Mouse (Mus musculus): Measurements from ENCODE around the gene Armc8.

Armc8 gene

DNA sequence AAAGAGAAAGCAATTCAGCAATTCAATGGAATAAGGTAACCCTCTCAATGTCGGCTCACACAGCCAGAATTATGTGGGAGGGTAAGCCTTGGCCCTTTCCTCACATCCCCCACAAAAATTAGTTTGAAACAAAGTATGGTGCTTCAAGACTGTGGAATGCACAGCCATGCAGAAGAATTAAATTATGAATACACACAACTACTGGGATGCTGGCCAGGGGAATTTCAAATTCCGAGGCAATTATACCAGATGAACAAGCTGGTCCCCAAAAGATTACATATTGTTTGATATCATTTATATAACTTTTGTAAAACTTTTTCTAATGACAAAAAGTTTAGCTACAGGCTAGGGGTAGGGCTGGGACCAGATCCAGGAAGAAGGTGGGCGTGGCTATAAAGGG lies 121.4 kb downstream of the Armc8 start:
- no peak for DNase-seq (ENCODE audit: low spot score in 2 of 2)

DNA sequence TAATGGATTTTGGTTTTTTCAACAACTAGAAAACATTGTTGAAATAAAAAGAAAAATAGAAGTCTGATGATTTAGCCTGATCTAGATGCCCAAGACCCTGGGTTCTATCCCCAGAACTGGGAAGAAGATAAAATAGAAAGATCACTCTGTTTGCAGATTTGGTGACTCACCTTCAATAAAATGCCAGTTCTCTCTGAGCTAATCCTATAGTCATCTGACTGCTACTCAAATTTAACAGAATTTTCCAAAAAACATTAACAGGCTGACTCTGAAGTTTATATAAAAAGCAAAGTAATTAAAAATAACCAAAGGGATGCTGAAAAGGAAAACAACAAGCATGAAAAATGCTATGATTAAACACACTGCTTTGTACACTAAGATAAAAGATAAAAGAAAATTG lies 122.4 kb downstream of the Armc8 start:
- no peak for DNase-seq (ENCODE audit: low spot score in 2 of 2)

DNA sequence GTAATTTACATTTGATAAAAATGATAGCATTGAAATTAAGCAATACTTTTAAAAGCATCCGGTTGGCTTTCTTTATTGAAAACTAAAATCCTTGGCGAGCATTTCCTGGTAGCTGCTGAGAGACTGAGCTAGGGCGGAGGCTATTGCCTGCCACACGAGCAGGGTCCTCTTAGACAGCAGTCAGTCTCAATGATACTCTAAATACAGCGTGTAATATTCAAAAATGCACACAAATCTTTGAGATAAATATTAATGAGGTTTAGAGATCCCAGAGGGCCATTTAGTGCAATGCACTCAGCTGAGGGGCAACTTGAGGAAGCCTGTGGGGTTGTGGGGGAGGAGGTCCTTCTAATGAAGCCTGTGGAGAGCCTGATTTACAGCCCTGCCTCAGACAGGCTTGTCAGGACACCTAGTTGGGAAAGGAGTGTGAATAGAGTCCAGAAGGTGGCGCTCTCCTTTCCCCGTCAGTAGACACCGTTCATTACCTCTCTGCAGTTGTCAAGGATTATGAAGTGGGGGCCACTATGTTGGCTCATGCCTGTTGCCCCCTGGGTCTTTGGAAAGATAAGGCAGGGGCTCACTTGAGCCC lies 124.0 kb downstream of the Armc8 start:
- DNase-seq (ENCODE audit: low spot score in 2 of 2): no peak

DNA sequence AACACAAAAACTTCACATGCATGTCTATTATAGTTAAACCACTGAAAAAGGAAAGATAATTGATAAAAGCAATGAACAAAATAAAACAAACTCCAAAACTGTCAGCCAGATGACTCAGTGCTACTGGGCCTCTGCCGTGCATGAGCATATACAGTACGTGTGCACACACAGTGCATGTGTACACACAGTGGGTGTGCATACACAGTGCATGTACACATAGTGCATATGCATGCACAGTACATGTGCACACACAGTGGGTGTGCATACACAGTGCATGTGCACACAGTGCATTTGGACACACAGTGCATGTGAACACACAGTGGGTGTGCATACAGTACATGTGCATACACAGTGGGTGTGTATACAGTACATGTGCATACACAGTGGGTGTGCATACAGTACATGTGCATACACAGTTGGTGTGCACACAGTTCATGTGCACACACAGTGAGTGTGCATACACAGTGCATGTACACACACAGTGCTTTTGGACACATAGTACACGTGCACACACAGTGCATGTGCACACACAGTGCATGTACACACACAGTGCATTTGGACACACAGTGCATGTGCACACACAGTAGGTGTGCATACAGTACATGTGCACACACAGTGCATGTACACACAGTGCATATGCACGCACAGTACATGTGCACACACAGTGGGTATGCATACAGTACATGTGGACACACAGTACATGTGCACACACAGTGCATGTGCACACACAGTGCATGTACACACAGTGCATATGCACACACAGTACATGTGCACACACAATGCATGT lies 126.9 kb downstream of the Armc8 start:
- DNase-seq (ENCODE audit: low spot score in 2 of 2): no peak

DNA sequence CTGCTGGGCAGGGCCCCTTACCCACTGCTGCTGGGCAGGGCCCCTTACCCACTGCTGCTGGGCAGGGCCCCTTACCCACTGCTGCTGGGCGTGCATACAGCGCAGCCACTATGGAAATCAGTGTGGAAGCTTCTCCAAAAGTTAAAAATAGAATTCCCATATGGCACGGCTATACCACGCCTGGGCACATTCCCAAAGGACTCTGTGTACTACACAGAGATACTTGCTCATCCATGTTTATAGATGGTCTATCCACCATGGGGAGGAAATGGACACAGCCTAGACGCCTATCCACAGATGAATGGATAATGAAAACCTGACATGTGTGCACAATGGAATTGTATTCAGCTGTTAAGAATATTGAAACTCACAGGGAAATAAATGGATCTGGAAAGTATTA lies 127.8 kb downstream of the Armc8 start:
- peak; percentile 78 to 84 for DNase-seq (ENCODE audit: low spot score in 2 of 2)

DNA sequence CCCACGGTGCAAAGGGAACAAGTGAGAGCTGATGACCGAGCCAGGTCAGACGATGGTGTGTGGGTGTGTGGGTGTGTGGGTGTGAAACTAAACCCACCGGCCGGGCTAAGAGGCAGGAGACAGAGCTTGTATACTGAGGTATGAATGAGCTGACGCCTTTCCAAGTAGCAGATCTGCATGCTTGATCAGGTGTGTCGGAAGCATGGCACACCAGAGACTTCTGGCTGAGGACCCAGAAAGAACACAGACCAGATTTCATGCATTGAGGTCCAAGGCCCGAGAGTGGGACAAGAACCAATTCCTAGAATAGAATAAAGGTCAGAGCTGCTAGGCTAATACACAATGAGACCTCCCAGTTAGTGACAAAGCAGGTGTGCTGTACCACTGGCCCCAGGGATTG lies 129.6 kb downstream of the Armc8 start:
- no peak for DNase-seq (ENCODE audit: low spot score in 2 of 2)

DNA sequence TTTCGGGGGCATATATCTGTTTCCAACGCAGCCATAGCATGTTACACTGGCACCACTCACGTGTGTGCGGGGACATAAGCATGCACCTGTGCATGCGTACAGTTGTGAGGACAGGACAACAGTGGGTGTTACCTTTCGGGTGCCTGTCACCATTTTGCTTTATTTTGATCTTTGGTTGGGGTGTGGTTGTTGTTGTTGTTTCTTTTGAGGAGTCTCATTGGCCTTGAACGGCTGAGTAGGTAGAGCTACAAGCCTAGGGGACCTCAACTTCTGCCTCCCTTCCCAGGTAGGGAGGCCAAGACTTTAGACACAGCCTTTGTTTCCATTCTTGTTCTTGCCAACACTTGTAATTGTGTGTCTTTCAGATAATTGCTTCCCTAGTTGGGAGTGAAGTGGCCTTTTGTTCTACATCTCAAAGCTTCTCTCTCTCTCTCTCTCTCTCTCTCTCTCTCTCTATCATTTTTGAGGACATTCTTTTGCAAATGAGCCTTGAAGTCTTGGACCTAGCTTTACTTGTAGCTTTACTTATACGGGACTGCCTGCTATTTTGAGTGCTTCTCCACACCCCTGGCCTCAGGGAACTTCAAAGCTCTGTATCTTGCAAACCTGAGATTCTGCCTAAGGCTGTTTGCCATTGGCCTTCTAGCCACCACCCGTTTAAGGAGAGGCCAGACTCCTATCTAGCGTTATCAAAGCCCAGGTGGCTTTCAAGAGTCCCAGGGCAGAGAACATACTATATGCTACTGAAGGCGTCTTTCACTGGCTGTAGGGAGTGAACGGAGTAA lies 130.7 kb downstream of the Armc8 start:
- DNase-seq (ENCODE audit: low spot score in 2 of 2): no peak

DNA sequence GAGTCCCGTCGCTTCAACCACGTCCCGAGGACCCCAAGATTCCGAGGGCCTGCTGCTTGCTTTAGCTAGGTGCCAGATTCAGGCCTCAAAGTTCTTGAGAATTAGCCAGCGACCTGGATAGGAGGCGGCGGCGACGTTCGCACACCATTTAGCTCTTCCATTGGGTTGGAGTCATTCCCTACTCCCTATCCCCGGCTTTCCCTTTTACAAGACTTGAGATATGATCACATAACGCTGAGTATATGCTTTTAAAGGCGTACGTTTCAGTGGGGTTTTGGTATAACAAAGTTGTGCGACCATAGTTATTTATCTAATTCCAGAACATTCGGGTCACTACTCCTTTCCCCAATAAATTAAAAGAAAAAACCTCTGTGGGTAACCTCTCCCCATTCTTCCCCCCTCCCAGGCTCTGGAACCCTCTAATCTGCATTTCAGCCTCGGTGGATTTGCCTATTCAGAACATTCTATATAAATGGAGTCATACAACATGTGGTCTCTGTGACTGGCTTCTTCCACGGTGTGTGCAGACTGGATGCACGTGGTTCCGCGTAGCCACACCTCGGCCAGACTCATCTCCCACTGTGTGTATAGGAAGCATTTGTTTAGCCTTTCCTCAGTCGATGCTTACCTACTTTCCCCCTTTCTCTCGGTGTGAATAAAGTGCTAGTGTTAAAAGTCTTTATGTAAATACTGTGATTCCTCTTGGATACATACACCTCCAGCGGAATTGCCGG lies 131.5 kb downstream of the Armc8 start, which contains the start of gene Mras:
Mras (minus strand) TSS at position 351 of the 734 bp plus-strand sequence.
- no peak for DNase-seq (ENCODE audit: low spot score in 2 of 2)

DNA sequence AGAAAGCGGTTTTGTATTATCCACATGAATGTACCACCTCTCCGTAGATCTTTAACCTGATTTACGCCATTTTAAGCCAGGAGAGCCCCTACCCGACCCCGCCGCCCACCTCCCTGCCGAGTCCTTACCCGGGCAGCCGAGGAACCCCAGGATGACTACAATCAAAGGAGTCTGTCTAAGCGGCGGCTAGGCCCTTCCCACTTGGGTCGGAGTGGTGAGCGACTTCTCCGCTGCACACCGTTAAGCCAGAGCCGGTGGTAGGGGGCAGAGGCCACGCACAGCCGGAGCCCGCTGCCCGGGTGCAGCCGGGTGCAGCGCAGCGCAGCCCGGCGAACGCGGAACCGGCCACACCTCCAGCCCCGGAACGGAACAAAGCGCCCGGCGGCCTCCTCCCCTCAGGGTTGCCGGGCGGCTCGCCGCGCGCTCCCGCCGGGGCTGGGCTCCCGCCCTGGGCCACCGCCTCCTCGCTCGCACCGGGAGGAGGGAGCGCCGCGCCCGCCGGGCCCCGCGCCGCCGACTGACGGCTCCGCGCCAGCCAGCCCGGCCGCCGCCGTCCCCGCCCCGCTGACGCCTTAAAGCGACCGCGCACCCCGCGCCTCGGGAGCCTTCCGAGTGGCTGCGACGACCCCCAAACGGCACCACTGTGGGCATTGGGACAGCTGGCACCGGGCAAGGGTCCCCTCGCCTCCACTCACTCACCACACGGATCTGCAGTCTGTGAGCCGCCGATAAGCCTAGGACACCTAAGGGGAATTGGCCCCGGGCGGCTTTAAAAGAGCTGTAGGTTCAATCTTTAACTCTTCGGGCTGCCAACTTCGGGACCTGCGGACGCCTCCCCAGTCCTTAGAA lies 132.3 kb downstream of the Armc8 start:
- DNase-seq (ENCODE audit: low spot score in 2 of 2): peak; percentile 80 to 83

DNA sequence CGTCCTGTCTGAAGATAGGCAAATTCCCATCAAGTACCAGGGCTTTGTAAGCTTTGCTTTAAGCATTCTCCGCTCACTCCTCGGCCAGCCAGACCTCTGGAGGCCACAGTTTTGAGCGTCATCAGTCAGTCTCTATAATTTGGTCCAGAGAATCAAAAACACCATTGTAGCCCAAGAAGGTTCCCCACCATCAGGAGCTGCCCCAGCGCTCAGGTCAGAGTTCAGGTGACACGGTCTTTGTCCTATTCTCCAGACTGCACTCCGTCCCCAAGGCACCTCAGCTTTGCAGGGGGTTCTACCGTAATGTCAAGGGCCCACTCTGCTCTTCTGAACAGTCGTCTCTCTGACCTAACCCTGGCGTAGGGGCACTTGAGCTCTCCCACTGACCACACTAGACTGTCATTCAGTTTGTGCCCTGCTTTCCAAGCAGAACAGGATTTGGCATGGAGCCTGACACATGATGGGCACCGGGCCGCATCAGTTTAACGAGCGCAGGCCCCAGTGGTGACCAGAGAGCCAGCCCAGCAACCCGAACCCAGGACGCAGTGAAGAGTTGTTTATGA lies 133.0 kb downstream of the Armc8 start:
- DNase-seq (ENCODE audit: low spot score in 2 of 2): peak; percentile 78 to 81

DNA sequence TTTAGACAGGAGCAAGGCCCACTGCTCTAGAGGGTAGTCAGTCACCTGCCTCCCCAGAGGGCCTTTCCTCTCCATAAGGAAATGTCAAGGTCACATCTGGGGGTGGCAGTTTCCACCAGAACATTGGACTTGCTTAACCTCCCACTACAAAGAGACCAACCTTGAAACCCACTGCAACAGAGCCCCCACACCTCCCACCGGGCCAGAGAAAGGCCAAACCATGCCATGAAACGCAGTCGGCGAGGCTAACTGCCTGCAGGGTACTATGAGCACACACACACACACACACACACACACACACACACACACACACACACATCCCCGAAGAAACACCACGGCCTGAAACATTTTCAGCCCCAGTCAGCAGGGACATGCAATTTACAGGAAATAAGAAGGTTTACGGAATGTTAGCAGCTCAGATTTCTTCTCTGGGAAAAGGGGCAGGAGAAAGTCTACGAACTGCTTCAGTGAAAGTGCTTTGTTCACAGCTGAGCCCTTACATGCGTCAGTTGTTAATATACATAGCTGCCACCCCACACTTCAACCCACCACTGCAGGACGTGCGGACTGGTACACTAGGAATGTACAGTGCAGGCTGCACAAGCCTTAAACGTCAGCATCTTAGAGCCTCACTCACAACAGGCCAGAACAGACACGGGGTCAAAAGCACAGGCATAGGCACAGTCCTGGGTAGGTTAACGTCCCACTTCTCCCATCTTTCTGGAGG lies 133.6 kb downstream of the Armc8 start:
- DNase-seq (ENCODE audit: low spot score in 2 of 2): peak in 1 of 2 experiments; percentile 61

DNA sequence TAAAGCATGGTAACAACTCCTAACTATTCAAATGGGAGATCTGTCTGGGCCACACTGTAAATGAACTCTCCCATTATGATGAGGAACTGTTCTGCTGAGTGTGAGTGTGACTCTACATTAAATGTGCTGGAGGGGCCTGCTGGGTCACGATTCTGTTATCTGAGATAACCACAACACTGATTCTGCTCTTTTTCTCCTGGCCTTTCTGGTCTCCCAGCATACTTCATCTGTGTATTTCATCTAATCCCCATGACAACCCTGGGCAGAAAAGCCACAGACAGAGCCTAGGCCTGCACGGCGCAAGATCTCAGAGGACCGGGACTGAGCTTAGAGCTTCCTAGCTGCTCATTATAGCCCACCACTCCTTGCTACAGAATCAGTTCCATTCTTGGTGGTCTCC lies 136.2 kb downstream of the Armc8 start:
- no peak for DNase-seq (ENCODE audit: low spot score in 2 of 2)

DNA sequence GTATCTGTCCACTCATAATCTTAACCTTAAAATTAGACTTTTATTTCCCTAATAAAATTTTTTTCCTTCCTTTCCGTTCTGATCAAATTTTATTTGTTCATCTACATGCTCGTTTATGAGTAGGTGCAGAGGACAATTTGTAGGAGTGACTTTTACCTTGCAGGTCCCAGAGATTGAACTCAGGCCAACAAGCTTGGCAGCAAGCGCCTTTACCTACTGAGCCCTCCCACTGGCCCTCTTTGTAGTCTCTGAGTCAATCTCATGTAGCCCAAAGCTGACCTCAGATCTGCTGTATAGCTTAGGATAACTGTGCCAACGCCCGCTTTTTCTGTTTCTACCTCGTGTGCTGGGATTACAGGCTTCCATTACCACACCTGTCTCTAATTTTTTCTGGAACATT lies 136.7 kb downstream of the Armc8 start:
- no peak for DNase-seq (ENCODE audit: low spot score in 2 of 2)

DNA sequence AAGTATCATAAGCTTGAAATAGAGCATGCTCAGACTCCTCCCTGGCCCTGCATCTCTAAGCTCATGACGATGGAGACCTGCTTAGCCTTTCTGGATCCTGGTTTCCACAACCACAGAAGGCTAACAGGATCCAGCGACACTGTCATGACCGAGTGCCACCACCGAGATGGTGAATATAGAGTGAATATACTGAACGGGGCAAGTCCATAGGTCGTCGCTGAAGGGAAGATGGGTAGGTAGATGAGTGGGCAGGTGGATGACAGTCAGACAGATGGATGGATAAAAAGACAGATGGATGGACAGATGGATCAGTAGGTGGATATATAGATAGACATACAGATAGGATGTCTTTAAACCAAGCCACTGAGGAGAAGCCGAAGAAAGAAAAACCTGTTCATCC lies 137.4 kb downstream of the Armc8 start:
- DNase-seq (ENCODE audit: low spot score in 2 of 2): no peak

DNA sequence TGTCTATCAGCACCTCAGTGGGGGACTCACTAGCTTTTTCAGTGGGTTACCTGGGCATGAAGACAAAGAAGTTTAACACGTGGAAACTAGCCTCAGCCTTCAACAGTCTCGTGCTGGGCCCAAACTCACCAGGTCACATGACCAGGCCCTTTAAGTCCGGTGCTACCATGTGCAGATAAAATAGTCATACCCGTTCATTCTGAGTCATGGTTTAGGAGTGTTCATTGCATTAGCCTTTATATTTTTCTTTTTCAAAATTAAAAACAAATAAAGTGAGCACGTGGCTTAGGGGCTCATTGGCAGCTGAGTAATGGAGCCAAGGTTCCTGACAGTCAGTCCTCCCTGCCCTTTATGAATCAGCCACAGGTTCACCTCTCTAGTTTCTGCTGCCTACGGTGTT lies 137.9 kb downstream of the Armc8 start:
- no peak for DNase-seq (ENCODE audit: low spot score in 2 of 2)

DNA sequence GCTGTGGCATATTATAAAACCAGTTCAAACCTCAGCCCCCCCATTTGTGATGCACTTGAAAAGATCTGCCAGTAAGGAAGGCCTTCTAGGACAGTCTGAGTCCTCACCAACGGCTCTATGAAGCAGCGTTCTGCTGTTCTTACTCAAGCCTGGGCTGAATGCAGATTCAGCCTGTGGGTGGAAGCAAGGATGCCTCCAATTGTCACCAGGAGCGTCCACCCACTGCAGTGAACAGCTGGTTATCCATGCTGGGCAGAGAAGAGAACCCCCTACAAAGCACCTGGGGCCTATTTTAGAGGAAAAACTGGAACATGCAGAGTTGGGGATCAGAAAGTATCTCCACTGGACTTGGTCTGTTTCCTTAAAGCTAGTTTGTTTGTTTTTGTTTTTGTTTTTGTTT lies 138.9 kb downstream of the Armc8 start:
- DNase-seq (ENCODE audit: low spot score in 2 of 2): no peak

DNA sequence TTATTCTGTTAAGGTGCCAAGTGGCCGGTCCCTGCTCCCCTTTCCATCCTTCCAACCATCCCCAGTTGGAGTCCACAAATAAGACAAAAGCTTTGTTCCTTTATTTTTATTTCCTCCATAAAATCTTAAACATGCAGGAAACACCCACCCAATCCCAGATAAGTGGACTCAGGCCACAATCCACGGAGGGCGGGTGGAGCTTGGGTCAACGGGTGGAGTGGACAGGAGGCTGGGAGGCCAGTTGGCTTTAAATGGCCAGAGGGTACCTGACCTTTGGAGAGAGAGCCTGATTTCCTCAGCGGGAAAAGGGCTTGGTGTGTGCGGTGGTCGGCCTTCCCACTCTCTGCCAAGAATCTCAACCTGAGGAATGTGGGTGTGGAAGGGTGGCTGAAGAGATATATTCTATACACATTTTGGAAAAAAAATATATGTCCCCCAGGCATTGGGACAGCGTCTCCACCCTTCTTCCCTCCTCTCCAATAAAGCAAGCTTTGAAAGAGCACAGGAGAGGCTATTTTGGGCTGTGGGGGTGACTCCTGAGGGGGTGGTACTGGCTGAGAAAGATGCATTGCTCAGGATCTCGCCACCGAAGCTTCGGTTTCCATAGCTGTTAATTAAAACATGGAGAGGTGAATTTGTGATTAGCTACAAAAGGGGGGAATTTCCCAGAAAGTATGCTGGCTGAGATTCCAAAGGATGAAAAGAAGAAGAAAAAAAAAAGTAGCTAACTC lies 139.9 kb downstream of the Armc8 start:
- no peak for DNase-seq (ENCODE audit: low spot score in 2 of 2)

All from right cerebral cortex, postnatal 10 days (tissue).